Mouse (Mus musculus): ENCODE data around the gene Eps8. TPM values are rescaled to one million over a fixed set of nuclear protein-coding genes. Genes with fewer than 3 reads are reported as not detected.

Eps8 gene
- total RNA-seq, 1 experiment, result 17.0 TPM

- Histone ChIP-seq H3K4me1 (ENCODE audit: control insufficient read depth in 2 of 2, insufficient read depth in 2 of 2, low read length in 2 of 2, poor library complexity in 1 of 2) (peaks cover 0 to 3% of the 10 kb centered on the region in 2 experiments; a peak in 1 of 4 replicates), H3K9me3 (ENCODE audit: control insufficient read depth, insufficient read depth, low read depth, low read length) (no peaks in the 10 kb centered on the region), H3K4me3 (ENCODE audit: insufficient read depth in 1 of 2, low read depth in 1 of 2, low read length in 2 of 2, poor library complexity in 1 of 2, severe bottlenecking in 1 of 2) (no peak overlapping the region), H3K27ac (ENCODE audit: insufficient read depth, low read depth, low read length, poor library complexity, severe bottlenecking) (no peak overlapping the region), H3K36me3 (ENCODE audit: control insufficient read depth, insufficient read depth, low read length, poor library complexity, severe bottlenecking) (no peaks in the 10 kb centered on the region), H3K9ac (ENCODE audit: insufficient read depth, low read depth, low read length, poor library complexity, severe bottlenecking) (no peak overlapping the region)
- in situ Hi-C loops (cut with MboI; ENCODE audit: low sequenced_read_pairs in 2 of 2, unreplicated experiment in 2 of 2), result no loop called here
- TF ChIP-seq ZNF384 (IDR thresholded peaks at IDR 0.05; ENCODE audit: low read depth, low read length) (no peak), HCFC1 (IDR thresholded peaks at IDR 0.05; ENCODE audit: borderline replicate concordance, insufficient read depth, low read length) (no peak), MAFK (IDR thresholded peaks at IDR 0.05; ENCODE audit: insufficient read depth, low read depth, low read length) (no peak), CHD2 (IDR thresholded peaks at IDR 0.05; ENCODE audit: low read depth, low read length) (no peak), ZC3H11A (IDR thresholded peaks at IDR 0.05; ENCODE audit: borderline replicate concordance, low read depth, low read length) (no peak)
- no peak for DNase-seq (ENCODE audit: low read depth, low spot score)
Observed at GRCm38 (mm10) chr6:137638834-137639567, 15.7 kb downstream of the Eps8 start.

DNA sequence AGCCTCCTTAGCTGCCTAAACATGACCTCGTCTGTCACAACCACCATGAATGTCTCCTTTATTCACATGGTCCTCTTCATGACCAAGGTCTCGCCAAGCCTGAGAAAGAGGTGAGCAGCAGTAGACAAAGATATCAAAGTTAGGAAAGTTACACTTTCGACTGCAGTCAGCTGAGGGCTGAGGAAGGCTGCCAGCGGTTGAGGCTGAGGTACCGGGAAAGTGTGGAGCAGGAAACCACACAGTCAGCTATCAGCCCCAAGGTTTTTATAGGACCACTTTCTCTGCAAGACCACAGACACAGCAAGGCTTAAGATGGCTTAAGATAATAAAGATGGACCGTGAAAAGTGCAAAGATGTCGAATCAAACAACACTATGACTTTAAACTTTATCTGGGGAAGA lies 17.2 kb downstream of the Eps8 start:
- no peak overlapping the region for H3K9ac ChIP-seq (ENCODE audit: insufficient read depth, low read depth, low read length, poor library complexity, severe bottlenecking)
- no peaks in the 10 kb centered on the region for H3K9me3 ChIP-seq (ENCODE audit: control insufficient read depth, insufficient read depth, low read depth, low read length)
- no peak for DNase-seq (ENCODE audit: low read depth, low spot score)
- peaks cover 0 to 3% of the 10 kb centered on the region in 2 experiments; a peak in 1 of 4 replicates for H3K4me1 ChIP-seq (ENCODE audit: control insufficient read depth in 2 of 2, insufficient read depth in 2 of 2, low read length in 2 of 2, poor library complexity in 1 of 2)
- in situ Hi-C loops (cut with MboI; ENCODE audit: low sequenced_read_pairs in 2 of 2, unreplicated experiment in 2 of 2), result no loop called here
- H3K27ac ChIP-seq (ENCODE audit: insufficient read depth, low read depth, low read length, poor library complexity, severe bottlenecking), result no peak overlapping the region
- no peaks in the 10 kb centered on the region for H3K36me3 ChIP-seq (ENCODE audit: control insufficient read depth, insufficient read depth, low read length, poor library complexity, severe bottlenecking)
- TF ChIP-seq HCFC1 (IDR thresholded peaks at IDR 0.05; ENCODE audit: borderline replicate concordance, insufficient read depth, low read length) (no peak), ZNF384 (IDR thresholded peaks at IDR 0.05; ENCODE audit: low read depth, low read length) (no peak), CHD2 (IDR thresholded peaks at IDR 0.05; ENCODE audit: low read depth, low read length) (no peak), MAFK (IDR thresholded peaks at IDR 0.05; ENCODE audit: insufficient read depth, low read depth, low read length) (no peak), ZC3H11A (IDR thresholded peaks at IDR 0.05; ENCODE audit: borderline replicate concordance, low read depth, low read length) (no peak)
- H3K4me3 ChIP-seq (ENCODE audit: insufficient read depth in 1 of 2, low read depth in 1 of 2, low read length in 2 of 2, poor library complexity in 1 of 2, severe bottlenecking in 1 of 2), result no peak overlapping the region

GRCm38 (mm10) chr6:137636131-137636530 lies 18.5 kb downstream of the Eps8 start:
- no peak overlapping the region for H3K4me3 ChIP-seq (ENCODE audit: insufficient read depth in 1 of 2, low read depth in 1 of 2, low read length in 2 of 2, poor library complexity in 1 of 2, severe bottlenecking in 1 of 2)
- no peak for TF ChIP-seq ZC3H11A (IDR thresholded peaks at IDR 0.05; ENCODE audit: borderline replicate concordance, low read depth, low read length)
- no peak for TF ChIP-seq MAFK (IDR thresholded peaks at IDR 0.05; ENCODE audit: insufficient read depth, low read depth, low read length)
- TF ChIP-seq CHD2 (IDR thresholded peaks at IDR 0.05; ENCODE audit: low read depth, low read length), result no peak
- TF ChIP-seq ZNF384 (IDR thresholded peaks at IDR 0.05; ENCODE audit: low read depth, low read length), result no peak
- no peak for TF ChIP-seq HCFC1 (IDR thresholded peaks at IDR 0.05; ENCODE audit: borderline replicate concordance, insufficient read depth, low read length)

GRCm38 (mm10) chr6:137633626-137634025 lies 21.1 kb downstream of the Eps8 start:
- Histone ChIP-seq H3K36me3 (ENCODE audit: control insufficient read depth, insufficient read depth, low read length, poor library complexity, severe bottlenecking) (no peaks in the 10 kb centered on the region), H3K9ac (ENCODE audit: insufficient read depth, low read depth, low read length, poor library complexity, severe bottlenecking) (no peak overlapping the region), H3K27ac (ENCODE audit: insufficient read depth, low read depth, low read length, poor library complexity, severe bottlenecking) (no peak overlapping the region), H3K4me1 (ENCODE audit: control insufficient read depth in 2 of 2, insufficient read depth in 2 of 2, low read length in 2 of 2, poor library complexity in 1 of 2) (peaks cover 0 to 10% of the 10 kb centered on the region in 2 experiments; a peak in 1 of 4 replicates), H3K9me3 (ENCODE audit: control insufficient read depth, insufficient read depth, low read depth, low read length) (no peaks in the 10 kb centered on the region), H3K4me3 (ENCODE audit: insufficient read depth in 1 of 2, low read depth in 1 of 2, low read length in 2 of 2, poor library complexity in 1 of 2, severe bottlenecking in 1 of 2) (no peak overlapping the region)
- no peak for DNase-seq (ENCODE audit: low read depth, low spot score)
- TF ChIP-seq ZNF384 (IDR thresholded peaks at IDR 0.05; ENCODE audit: low read depth, low read length) (no peak), HCFC1 (IDR thresholded peaks at IDR 0.05; ENCODE audit: borderline replicate concordance, insufficient read depth, low read length) (no peak), CHD2 (IDR thresholded peaks at IDR 0.05; ENCODE audit: low read depth, low read length) (no peak), ZC3H11A (IDR thresholded peaks at IDR 0.05; ENCODE audit: borderline replicate concordance, low read depth, low read length) (no peak), MAFK (IDR thresholded peaks at IDR 0.05; ENCODE audit: insufficient read depth, low read depth, low read length) (no peak)
- in situ Hi-C loops (cut with MboI; ENCODE audit: low sequenced_read_pairs in 2 of 2, unreplicated experiment in 2 of 2), result no loop called here

More at GRCm38 (mm10) chr6:137636131-137636530, 18.5 kb downstream of the Eps8 start:
- Histone ChIP-seq H3K36me3 (ENCODE audit: control insufficient read depth, insufficient read depth, low read length, poor library complexity, severe bottlenecking) (no peaks in the 10 kb centered on the region), H3K4me1 (ENCODE audit: control insufficient read depth in 2 of 2, insufficient read depth in 2 of 2, low read length in 2 of 2, poor library complexity in 1 of 2) (0 out of 4 replicates have a peak, but pooled peaks cover 0 to 2% of the 10 kb centered on the region in 2 experiments), H3K9ac (ENCODE audit: insufficient read depth, low read depth, low read length, poor library complexity, severe bottlenecking) (no peak overlapping the region), H3K9me3 (ENCODE audit: control insufficient read depth, insufficient read depth, low read depth, low read length) (no peaks in the 10 kb centered on the region), H3K27ac (ENCODE audit: insufficient read depth, low read depth, low read length, poor library complexity, severe bottlenecking) (no peak overlapping the region)
- in situ Hi-C loops (cut with MboI; ENCODE audit: low sequenced_read_pairs in 2 of 2, unreplicated experiment in 2 of 2), result no loop called here
- no peak for DNase-seq (ENCODE audit: low read depth, low spot score)

Measured in ES-E14 (cell line).